Mouse (Mus musculus) CH12.LX (cell line): ENCODE data around the gene Gm14214. TPM values are rescaled to one million over a fixed set of nuclear protein-coding genes. Genes with fewer than 3 reads are reported as not detected.

Source experiments
- DNase-seq: peaks from one replicate; pipeline ENCODE4 v3.0.0-alpha.2; 2013; ENCODE audit errors: extremely low read depth
- H3K27ac ChIP-seq: 2 replicates; pipeline ENCODE4 v1.5.1; 2012; ENCODE audit warnings: low read depth, mild to moderate bottlenecking, control low read depth, moderate library complexity; ENCODE audit not compliant: insufficient read depth
- H3K27me3 ChIP-seq: replicated peaks from 2 replicates; pipeline ENCODE3; 2012; ENCODE audit warnings: inconsistent platforms
- H3K36me3 ChIP-seq, 2 experiments: replicated peaks in 1 of 2; 2 replicates each; pipeline versions ENCODE3 to v1.6.1; 2012; ENCODE audit warnings: inconsistent platforms in 1 of 2, low read length in 1 of 2, mild to moderate bottlenecking in 1 of 2, mixed read lengths in 1 of 2, moderate library complexity in 1 of 2; ENCODE audit not compliant: control insufficient read depth in 1 of 2, insufficient read depth in 1 of 2
- H3K4me1 ChIP-seq, 2 experiments: 2 replicates each; pipeline ENCODE4 v1.6.1; 2012; ENCODE audit warnings: inconsistent platforms in 1 of 2, moderate library complexity in 1 of 2; ENCODE audit not compliant: insufficient read depth in 2 of 2, control insufficient read depth in 1 of 2
- H3K4me2 ChIP-seq: 2 replicates; pipeline ENCODE4 v1.6.1; 2012; ENCODE audit warnings: low read depth, mild to moderate bottlenecking, control low read depth; ENCODE audit not compliant: poor library complexity, insufficient read depth, severe bottlenecking
- H3K4me3 ChIP-seq, 3 experiments: fragments of 150-350 bp in 1 of 3; sonication (generic) in 1 of 3; replicated peaks in 1 of 3; 2 replicates each; pipeline versions ENCODE3 to v1.5.1; 2011 to 2012; ENCODE audit warnings: low read depth in 2 of 3, low read length in 2 of 3, mild to moderate bottlenecking in 2 of 3, moderate library complexity in 2 of 3, control low read depth in 1 of 3, improper control_type of control experiment in 1 of 3, inconsistent platforms in 1 of 3, mixed read lengths in 1 of 3; ENCODE audit not compliant: poor library complexity in 1 of 3
- H3K79me2 ChIP-seq: replicated peaks from 2 replicates; pipeline ENCODE4 v1.6.1; 2012; ENCODE audit warnings: mild to moderate bottlenecking, moderate library complexity; ENCODE audit not compliant: control insufficient read depth, poor library complexity, insufficient read depth, severe bottlenecking; ENCODE audit errors: extremely low read depth
- H3K9ac ChIP-seq: 2 replicates; pipeline ENCODE4 v1.6.1; 2012; ENCODE audit warnings: low read depth, mild to moderate bottlenecking, control low read depth, moderate library complexity; ENCODE audit not compliant: insufficient read depth
- H3K9me3 ChIP-seq: replicated peaks from 2 replicates; pipeline ENCODE3; 2012; ENCODE audit warnings: low read length, inconsistent platforms, mixed read lengths
- BHLHE40 ChIP-seq: IDR thresholded peaks from 2 replicates; pipeline ENCODE4 v1.6.1; 2011; ENCODE audit warnings: mild to moderate bottlenecking, low read depth, low read length, improper control_type of control experiment
- CHD2 ChIP-seq: IDR thresholded peaks from 2 replicates; pipeline ENCODE4 v1.6.1; 2011; ENCODE audit warnings: low read length, improper control_type of control experiment
- E2F4 ChIP-seq: IDR thresholded peaks from 2 replicates; pipeline ENCODE4 v1.6.1; 2011; ENCODE audit warnings: low read depth, low read length, improper control_type of control experiment; ENCODE audit not compliant: insufficient replicate concordance
- ETS1 ChIP-seq: conservative IDR thresholded peaks from 2 replicates; pipeline ENCODE4 v1.6.1; 2012; ENCODE audit warnings: low read depth, mild to moderate bottlenecking, inconsistent platforms, low read length, improper control_type of control experiment, moderate library complexity
- IRF4 ChIP-seq: IDR thresholded peaks from 2 replicates; pipeline ENCODE4 v1.6.1; 2014; ENCODE audit warnings: low read depth, mild to moderate bottlenecking, inconsistent platforms, low read length, improper control_type of control experiment
- MXI1 ChIP-seq: IDR thresholded peaks from 2 replicates; pipeline ENCODE4 v1.6.1; 2011; ENCODE audit warnings: mild to moderate bottlenecking, low read depth, low read length, improper control_type of control experiment
- MYC ChIP-seq: IDR thresholded peaks from 2 replicates; pipeline ENCODE4 v1.6.1; 2011; ENCODE audit warnings: low read depth, mild to moderate bottlenecking, improper control_type of control experiment, low read length
- NELFE ChIP-seq: IDR thresholded peaks from 2 replicates; pipeline ENCODE4 v1.6.1; 2011; ENCODE audit warnings: low read depth, low read length, improper control_type of control experiment
- NRF1 ChIP-seq: IDR thresholded peaks from 2 replicates; pipeline ENCODE4 v1.6.1; 2014; ENCODE audit warnings: low read depth, mild to moderate bottlenecking, inconsistent platforms, low read length, improper control_type of control experiment, moderate library complexity
- PAX5 ChIP-seq: IDR thresholded peaks from 2 replicates; pipeline ENCODE4 v1.6.1; 2012; ENCODE audit warnings: low read length, inconsistent platforms, mixed read lengths
- POLR2A ChIP-seq: IDR thresholded peaks from 2 replicates; pipeline ENCODE4 v1.6.1; 2011; ENCODE audit warnings: low read depth, mild to moderate bottlenecking, improper control_type of control experiment, low read length
- POLR2AphosphoS2 ChIP-seq: IDR thresholded peaks from 2 replicates; pipeline ENCODE4 v1.6.1; 2011; ENCODE audit warnings: low read depth, low read length, improper control_type of control experiment
- SIN3A ChIP-seq: IDR thresholded peaks from 2 replicates; pipeline ENCODE4 v1.6.1; 2012; ENCODE audit warnings: low read length, improper control_type of control experiment, inconsistent platforms
- SMC3 ChIP-seq: IDR thresholded peaks from 2 replicates; pipeline ENCODE4 v1.6.1; 2011; ENCODE audit warnings: low read depth, low read length, improper control_type of control experiment
- TBP ChIP-seq: conservative IDR thresholded peaks from 2 replicates; pipeline ENCODE4 v1.6.1; 2011; ENCODE audit warnings: low read depth, low read length, improper control_type of control experiment
- TCF12 ChIP-seq: IDR thresholded peaks from 2 replicates; pipeline ENCODE4 v1.6.1; 2014; ENCODE audit warnings: low read depth, mild to moderate bottlenecking, inconsistent platforms, low read length, improper control_type of control experiment
- ZMIZ1 ChIP-seq: IDR thresholded peaks from 2 replicates; pipeline ENCODE4 v1.6.1; 2012; ENCODE audit warnings: low read depth, mild to moderate bottlenecking, inconsistent platforms, low read length, improper control_type of control experiment
- ZNF384 ChIP-seq: IDR thresholded peaks from 2 replicates; pipeline ENCODE4 v1.6.1; 2012; ENCODE audit warnings: low read depth, low read length, improper control_type of control experiment, inconsistent platforms
- dilution Hi-C: fragments of 300-500 bp; cut with MboI; formaldehyde crosslinking; loops from 2 replicates; pipeline ENCODE4 v1.14.3; 2020; ENCODE audit warnings: low sequenced_read_pairs; ENCODE audit not compliant: extremely low pct_unique_long_range_greater_than_20kb, extremely low pct_ligation_motif_present
- in situ Hi-C: fragments of 300-500 bp; cut with MboI; formaldehyde crosslinking; loops from 3 replicates; pipeline ENCODE4 v1.14.3; 2019; ENCODE audit warnings: low sequenced_read_pairs, low pct_ligation_motif_present, low pct_unique_long_range_greater_than_20kb, mixed read lengths
- polyA plus RNA-seq: library from polyadenylated mRNA; unstranded; fragments of >175 nt; gene quantifications from 2 replicates; pipeline ENCODE4 v1.2.1, GENCODE M21; 2012; ENCODE audit warnings: low read depth; ENCODE audit not compliant: insufficient read length
- total RNA-seq, 2 experiments: library from RNA; depleted of rRNA; stranded (reverse); fragments of 300-350 nt in 1 of 2; fragments of >200 nt in 1 of 2; gene quantifications; 2 replicates each; pipeline ENCODE4 v1.2.3; 2012 to 2014

Gm14214 gene
- total and polyA plus RNA-seq, 3 experiments: 0.41 TPM; not detected in 2

- Histone ChIP-seq H3K4me2 (no peak overlapping the region), H3K36me3 (peaks cover 0 to 12% of the 10 kb centered on the region in 2 experiments), H3K4me1 (peaks cover 5 to 24% of the 10 kb centered on the region in 2 experiments; a peak in 3 of 4 replicates), H3K79me2 (peaks cover 31% of the 10 kb centered on the region), H3K4me3 (no peak overlapping the region), H3K27ac (no peak overlapping the region), H3K9me3 (no peaks in the 10 kb centered on the region), H3K9ac (no peak overlapping the region), H3K27me3 (no peaks in the 10 kb centered on the region)
- dilution Hi-C loops: no loop called here
- TF ChIP-seq ETS1 (no peak), TCF12 (no peak), NELFE (no peak), POLR2A (no peak), SMC3 (no peak), BHLHE40 (no peak), MYC (no peak), TBP (no peak), ZNF384 (no peak), IRF4 (no peak), ZMIZ1 (no peak), NRF1 (no peak), MXI1 (no peak), SIN3A (no peak), PAX5 (no peak), POLR2AphosphoS2 (no peak)
- DNase-seq: no peak
- in situ Hi-C loops: no loop called here
Measured at GRCm38 (mm10) chr2:154789381-154789780, 19.6 kb upstream of the Gm14214 start.

DNA sequence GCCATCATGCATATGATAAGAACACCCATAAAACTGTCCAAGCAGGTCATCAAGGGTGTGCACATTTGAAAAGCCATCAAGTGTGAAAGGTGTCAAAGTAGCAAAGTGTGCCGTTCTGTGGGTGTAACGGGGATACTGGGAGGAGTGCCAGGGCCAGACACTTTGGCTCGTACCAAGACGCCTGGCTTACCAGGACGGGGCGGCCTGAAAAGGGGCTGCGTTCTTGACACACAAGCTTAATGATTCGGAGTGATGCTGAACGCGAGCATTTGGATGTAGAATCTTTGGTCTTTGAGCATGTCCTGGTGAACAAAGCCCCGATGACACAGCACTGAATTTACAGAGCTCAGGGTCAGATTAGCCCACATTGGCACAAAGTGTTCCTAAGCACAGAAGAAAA, 16.9 kb upstream of the Gm14214 start:
- Histone ChIP-seq H3K27me3 (no peaks in the 10 kb centered on the region), H3K79me2 (peaks cover 5% of the 10 kb centered on the region), H3K9me3 (no peaks in the 10 kb centered on the region), H3K4me2 (no peak overlapping the region), H3K4me3 (no peak overlapping the region), H3K4me1 (peaks cover 0 to 4% of the 10 kb centered on the region in 2 experiments; a peak in 2 of 4 replicates), H3K9ac (no peak overlapping the region), H3K27ac (no peak overlapping the region), H3K36me3 (no peaks in the 10 kb centered on the region)
- TF ChIP-seq ETS1 (no peak), NRF1 (no peak), E2F4 (no peak), MXI1 (no peak), POLR2A (no peak), CHD2 (no peak)
- in situ Hi-C loops: no loop called here
- no peak for DNase-seq
- dilution Hi-C loops: no loop called here
